Mouse (Mus musculus) olfactory bulb, adult 2 months (tissue): ENCODE results near the gene Mrpl42.
A peak's percentile ranks its signal among the peaks of the same experiment; 100 is the strongest.

Experiments used
- CTCF ChIP-seq: fragments of 200-500 bp; IDR thresholded peaks from 2 replicates; pipeline ENCODE4 v1.5.1; 2012; ENCODE audit warnings: low read depth, mild to moderate bottlenecking, low read length, moderate library complexity; ENCODE audit not compliant: insufficient read depth
- POLR2A ChIP-seq: fragments of 200-500 bp; IDR thresholded peaks from 2 replicates; pipeline ENCODE4 v1.6.1; 2012; ENCODE audit warnings: mild to moderate bottlenecking, low read depth, low read length, moderate library complexity; ENCODE audit not compliant: insufficient read depth

- no peak for TF ChIP-seq CTCF
- TF ChIP-seq POLR2A: peak; percentile 53
Measured at GRCm38 (mm10) chr10:95514656-95515292, 13.0 kb upstream of the Mrpl42 start, which contains the start of gene Ube2n.
